Mouse (Mus musculus) hindbrain, embryonic 15.5 days (tissue): Measurements from ENCODE around the gene Sim2. TPM values are rescaled to one million over a fixed set of nuclear protein-coding genes. Genes with fewer than 3 reads are reported as not detected.

ENCODE experiments used
- ATAC-seq: fragments of 200-750 bp; cut with Nextera tagmentation; 2 replicates; pipeline ENCODE4 v1.8.0; 2017; ENCODE audit warnings: low read depth, moderate number of reproducible peaks, moderate TSS enrichment; ENCODE audit not compliant: low FRiP score
- H3K27ac ChIP-seq: fragments of 300-500 bp; sonication (generic); replicated peaks from 2 replicates; pipeline ENCODE4 v1.5.1; 2015; ENCODE audit warnings: mild to moderate bottlenecking, inconsistent platforms
- H3K27me3 ChIP-seq: fragments of 300-500 bp; sonication (generic); 2 replicates; pipeline ENCODE4 v1.6.1; 2015; ENCODE audit warnings: control low read depth, inconsistent platforms
- H3K36me3 ChIP-seq: fragments of 300-500 bp; sonication (generic); 2 replicates; pipeline ENCODE4 v1.6.1; 2015; ENCODE audit warnings: control low read depth, inconsistent platforms
- H3K4me1 ChIP-seq: fragments of 300-500 bp; sonication (generic); replicated peaks from 2 replicates; pipeline ENCODE4 v1.6.1; 2015; ENCODE audit warnings: control low read depth, inconsistent platforms
- H3K4me2 ChIP-seq: fragments of 300-500 bp; sonication (generic); 2 replicates; pipeline ENCODE4 v1.6.1; 2015; ENCODE audit warnings: moderate library complexity, mild to moderate bottlenecking, inconsistent platforms
- H3K4me3 ChIP-seq: fragments of 300-500 bp; sonication (generic); 2 replicates; pipeline ENCODE4 v1.5.1; 2015; ENCODE audit warnings: mild to moderate bottlenecking, inconsistent platforms
- H3K9ac ChIP-seq: fragments of 300-500 bp; sonication (generic); 2 replicates; pipeline ENCODE4 v1.6.1; 2015; ENCODE audit warnings: inconsistent platforms
- H3K9me3 ChIP-seq: fragments of 300-500 bp; sonication (generic); 2 replicates; pipeline ENCODE4 v1.6.1; 2016; ENCODE audit warnings: control low read depth, inconsistent platforms
- WGBS: fragments of 180-500 bp; shearing (Covaris S2); methylation state at CpG from one replicate; pipeline ENCODE4 v1.1.7; 2015; 5-methylcytosine and 5-hydroxymethylcytosine counted together
- polyA plus RNA-seq: library from polyadenylated mRNA; unstranded; fragments of >200 nt; fragmentation: Nextera tagmentation; extraction: Ambion mirVana; gene quantifications from 2 replicates; pipeline ENCODE4 v1.2.1, GENCODE M21; 2015

Sim2 gene
- polyA plus RNA-seq, 1 experiment from 2014 or later = 0.06 TPM

DNA sequence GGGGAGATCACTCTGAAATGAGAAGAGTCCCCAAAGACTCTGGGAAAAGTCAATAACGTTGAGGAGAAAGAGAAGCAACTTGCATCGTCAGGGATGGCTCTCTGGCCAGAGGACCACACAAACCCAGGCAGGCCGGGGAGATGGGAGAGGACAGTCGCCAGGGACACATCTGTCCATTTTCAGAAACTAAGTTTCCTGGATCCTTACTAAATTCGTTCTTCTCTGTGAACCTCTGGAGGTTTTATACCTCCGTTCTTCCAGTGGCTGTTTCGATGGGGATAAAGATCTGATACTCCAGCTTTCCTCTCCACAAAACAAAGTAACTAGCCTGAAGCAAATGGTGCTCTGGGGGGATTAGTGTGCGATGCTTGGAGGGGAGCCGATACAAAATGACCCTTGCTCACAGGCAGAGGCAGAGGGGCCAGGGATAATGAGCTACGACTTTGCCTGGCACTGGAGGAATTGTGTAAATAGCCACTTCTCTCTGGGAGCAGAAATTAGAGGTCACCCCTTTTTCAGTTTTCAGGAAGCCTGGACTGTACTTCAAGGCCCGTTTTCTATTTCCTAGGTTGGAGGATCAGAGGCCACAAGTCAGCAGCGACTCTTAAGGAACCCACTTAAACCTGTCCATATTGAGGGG lies 7.9 kb downstream of the Sim2 start:
- no peak overlapping the region for H3K9ac ChIP-seq
- no peak overlapping the region for H3K4me2 ChIP-seq
- no peaks in the 10 kb centered on the region for H3K36me3 ChIP-seq
- H3K4me3 ChIP-seq = no peak overlapping the region
- H3K9me3 ChIP-seq = no peaks in the 10 kb centered on the region
- ATAC-seq = no peak
- H3K27ac ChIP-seq = no peak overlapping the region
- H3K27me3 ChIP-seq = peaks cover 89% of the 10 kb centered on the region
- WGBS = 1% methylated on average over 12 of the region's 12 CpGs
- no peaks in the 10 kb centered on the region for H3K4me1 ChIP-seq

DNA sequence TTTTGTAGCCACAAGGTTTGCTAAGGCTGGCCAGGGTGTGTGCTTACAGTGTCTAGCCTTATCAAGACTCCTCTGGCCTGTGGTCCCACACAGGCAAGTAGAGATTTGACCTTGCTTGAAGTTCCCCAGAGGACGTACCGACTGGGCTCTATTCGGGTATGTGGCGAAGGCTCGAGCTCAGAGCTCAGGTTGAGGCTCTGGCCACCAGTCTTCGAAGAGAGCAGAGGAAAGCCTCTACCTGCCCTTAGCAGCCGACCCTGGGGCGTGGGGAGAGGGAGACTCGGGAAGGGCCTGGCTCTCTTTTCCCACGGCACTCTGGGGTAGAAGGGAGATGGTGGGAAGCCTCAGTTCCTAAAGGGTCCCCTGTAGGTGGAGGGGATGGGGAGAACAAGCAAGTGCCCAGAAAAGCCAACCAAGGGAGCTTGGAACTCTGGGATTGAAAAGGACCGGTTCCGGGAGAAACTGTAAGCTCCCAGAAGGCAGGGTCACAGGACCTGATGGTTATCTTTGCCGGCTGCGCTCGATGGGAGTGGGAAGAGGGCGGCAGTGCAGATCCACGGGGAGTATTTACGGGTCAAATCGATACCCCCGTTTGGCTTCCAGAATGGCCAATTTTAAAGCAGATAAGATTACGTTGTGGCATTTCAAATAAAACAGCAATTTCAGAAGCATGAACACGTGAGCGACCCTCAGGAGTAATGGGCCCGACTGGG lies 8.6 kb downstream of the Sim2 start:
- H3K27me3 ChIP-seq = peaks cover 89% of the 10 kb centered on the region
- 2% methylated on average over 24 of the region's 24 CpGs for WGBS
- H3K4me2 ChIP-seq = no peak overlapping the region
- no peak overlapping the region for H3K9ac ChIP-seq
- no peak overlapping the region for H3K4me3 ChIP-seq
- H3K27ac ChIP-seq = no peak overlapping the region
- no peaks in the 10 kb centered on the region for H3K9me3 ChIP-seq
- H3K4me1 ChIP-seq = no peaks in the 10 kb centered on the region
- H3K36me3 ChIP-seq = no peaks in the 10 kb centered on the region
- ATAC-seq = no peak

DNA sequence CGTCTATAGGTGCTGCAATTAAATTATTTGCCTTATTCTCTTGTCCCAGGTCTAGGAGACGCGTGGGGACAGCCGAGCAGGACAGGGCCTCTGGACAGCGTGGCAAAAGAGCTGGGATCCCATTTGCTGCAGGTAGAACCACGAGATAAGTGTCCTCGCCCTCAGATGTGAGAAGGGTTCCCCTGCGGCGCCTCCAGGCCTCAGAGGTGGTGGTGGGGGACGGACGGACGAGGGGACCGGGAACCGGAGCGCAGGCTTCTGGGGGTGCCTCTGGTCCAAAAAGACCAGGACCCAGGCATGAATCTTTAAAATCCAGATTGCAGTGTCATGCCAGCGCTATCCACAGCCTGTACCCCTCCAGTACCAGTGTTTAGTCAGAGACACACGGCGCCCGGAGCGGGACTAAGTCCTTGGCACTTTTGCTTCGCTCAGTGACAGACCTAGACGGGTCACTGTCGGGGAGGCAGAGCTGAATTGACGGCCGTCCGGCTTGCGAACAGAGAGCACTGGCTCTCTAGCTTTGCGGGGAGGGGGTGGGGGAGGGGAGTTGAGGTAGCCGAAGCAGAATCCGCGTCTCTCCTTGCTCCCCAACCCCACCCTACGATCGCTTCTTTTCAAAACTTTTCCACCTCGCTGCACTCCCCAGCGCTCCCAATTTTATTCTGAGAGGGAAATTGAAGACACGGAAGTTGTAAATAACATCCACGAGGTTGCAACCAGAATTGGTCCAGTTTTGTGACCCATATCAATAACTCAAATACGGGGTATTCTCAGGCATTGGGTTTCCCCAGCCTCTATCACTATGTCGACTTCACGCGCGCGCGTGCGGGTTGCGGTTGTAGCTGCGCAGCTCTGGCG lies 9.7 kb downstream of the Sim2 start:
- no peak overlapping the region for H3K4me3 ChIP-seq
- 2% methylated on average over 48 of the region's 48 CpGs for WGBS
- no peak overlapping the region for H3K4me2 ChIP-seq
- H3K9ac ChIP-seq = no peak overlapping the region
- H3K27ac ChIP-seq = no peak overlapping the region
- no peaks in the 10 kb centered on the region for H3K9me3 ChIP-seq
- peaks cover 88% of the 10 kb centered on the region for H3K27me3 ChIP-seq
- no peaks in the 10 kb centered on the region for H3K36me3 ChIP-seq
- H3K4me1 ChIP-seq = no peaks in the 10 kb centered on the region
- ATAC-seq = no peak

DNA sequence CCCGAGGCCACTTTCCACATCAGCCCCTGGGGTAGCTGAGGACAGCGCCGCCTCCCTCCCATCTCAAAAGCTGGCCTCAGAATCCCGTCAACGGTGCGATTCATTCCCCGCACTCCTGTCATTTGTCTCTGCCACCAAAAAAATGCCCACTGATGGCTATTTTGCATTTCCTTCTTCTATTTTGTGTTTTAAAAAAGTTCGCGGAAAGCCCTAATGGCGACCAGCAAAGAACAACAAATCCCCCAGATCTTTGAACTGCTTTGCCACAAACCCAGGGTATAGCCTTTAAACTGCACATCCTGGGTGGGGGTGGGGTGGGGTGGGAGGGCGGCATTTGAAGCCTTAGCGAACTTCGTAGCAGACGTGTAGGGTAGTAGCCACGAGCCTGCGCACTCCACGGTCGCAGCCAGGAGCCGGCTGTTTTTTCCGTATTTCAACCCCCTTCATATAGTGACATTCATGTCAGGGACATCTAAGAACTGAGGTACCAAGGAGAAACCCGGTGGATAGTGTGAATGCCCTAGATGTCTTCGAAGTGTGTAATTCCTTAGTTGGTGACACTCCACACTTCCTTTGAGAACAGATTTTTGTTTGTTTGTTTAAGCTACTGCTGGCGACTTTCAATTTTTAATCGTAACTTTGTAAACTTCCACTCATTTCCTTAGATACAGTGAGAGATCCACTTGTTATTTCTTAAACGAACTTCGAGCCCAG lies 10.5 kb downstream of the Sim2 start:
- no peak for ATAC-seq
- H3K27ac ChIP-seq = no peak overlapping the region
- H3K4me2 ChIP-seq = no peak overlapping the region
- H3K9ac ChIP-seq = no peak overlapping the region
- under 1% methylated on average over 26 of the region's 26 CpGs for WGBS
- H3K4me1 ChIP-seq = no peaks in the 10 kb centered on the region
- H3K9me3 ChIP-seq = no peaks in the 10 kb centered on the region
- no peaks in the 10 kb centered on the region for H3K36me3 ChIP-seq
- peaks cover 88% of the 10 kb centered on the region for H3K27me3 ChIP-seq
- no peak overlapping the region for H3K4me3 ChIP-seq

DNA sequence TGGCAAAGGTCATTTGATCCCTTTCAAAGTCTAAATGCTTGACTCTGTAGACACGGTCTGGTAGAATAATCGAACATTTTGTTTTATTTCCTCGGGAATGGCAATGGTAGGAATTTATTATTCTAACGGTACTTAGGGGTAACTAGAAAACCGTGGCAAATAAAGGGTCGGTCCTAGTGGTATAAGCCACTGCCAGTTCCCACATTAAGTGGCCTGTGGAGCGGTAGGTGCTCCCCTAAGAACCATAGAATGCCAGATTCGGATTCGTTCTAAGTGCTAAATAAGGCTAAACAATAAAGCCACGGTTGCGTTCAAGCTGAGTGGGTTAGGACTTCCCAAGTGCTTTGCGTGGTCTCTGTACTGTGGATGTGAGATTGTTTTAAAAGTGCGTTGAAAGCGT lies 11.7 kb downstream of the Sim2 start:
- Histone ChIP-seq H3K9ac (no peak overlapping the region), H3K4me2 (no peak overlapping the region), H3K4me3 (no peak overlapping the region), H3K36me3 (no peaks in the 10 kb centered on the region), H3K27ac (no peak overlapping the region), H3K27me3 (peaks cover 83% of the 10 kb centered on the region), H3K9me3 (no peaks in the 10 kb centered on the region), H3K4me1 (no peaks in the 10 kb centered on the region)
- 2% methylated on average over 14 of the region's 14 CpGs for WGBS
- ATAC-seq = no peak

DNA sequence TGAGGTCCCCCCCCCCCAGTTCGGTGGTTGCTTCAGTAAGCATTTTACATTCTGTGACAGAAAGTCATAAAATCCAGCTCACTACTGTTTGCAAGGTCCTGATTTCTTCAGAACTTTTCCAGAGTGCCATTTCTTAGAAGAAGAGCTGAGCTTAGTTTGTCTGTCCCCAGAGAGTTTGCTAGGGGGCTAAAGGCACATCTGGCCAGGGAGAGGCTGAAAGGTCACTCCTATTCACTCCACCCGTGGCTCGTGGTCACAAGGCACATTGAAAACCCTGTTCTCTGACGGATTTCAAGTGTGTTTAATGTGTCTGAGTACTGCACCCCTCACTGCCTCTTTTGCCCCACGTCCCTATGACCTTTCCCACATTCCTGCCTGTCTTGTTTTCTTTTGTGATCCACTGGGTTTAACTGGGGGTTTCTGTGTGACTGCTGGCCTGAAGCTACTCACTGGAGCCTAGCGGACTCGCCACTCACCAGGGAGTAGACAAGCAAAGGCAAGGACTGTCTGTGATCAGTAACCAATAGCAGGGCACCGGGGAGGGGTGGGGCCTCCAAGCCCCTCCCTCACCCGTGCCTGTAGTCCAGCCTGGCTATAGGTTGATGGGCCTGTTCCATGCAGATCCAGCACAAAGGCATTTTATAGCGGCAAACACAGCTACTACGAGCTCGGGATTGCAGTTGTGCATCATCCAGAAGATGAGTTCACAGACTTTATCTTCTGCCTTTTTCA lies 13.2 kb downstream of the Sim2 start:
- WGBS = 3% methylated on average over 12 of the region's 12 CpGs
- H3K4me2 ChIP-seq = no peak overlapping the region
- no peaks in the 10 kb centered on the region for H3K9me3 ChIP-seq
- peaks cover 75% of the 10 kb centered on the region for H3K27me3 ChIP-seq
- H3K27ac ChIP-seq = no peak overlapping the region
- no peak for ATAC-seq
- H3K4me1 ChIP-seq = no peaks in the 10 kb centered on the region
- no peaks in the 10 kb centered on the region for H3K36me3 ChIP-seq
- no peak overlapping the region for H3K9ac ChIP-seq
- no peak overlapping the region for H3K4me3 ChIP-seq

DNA sequence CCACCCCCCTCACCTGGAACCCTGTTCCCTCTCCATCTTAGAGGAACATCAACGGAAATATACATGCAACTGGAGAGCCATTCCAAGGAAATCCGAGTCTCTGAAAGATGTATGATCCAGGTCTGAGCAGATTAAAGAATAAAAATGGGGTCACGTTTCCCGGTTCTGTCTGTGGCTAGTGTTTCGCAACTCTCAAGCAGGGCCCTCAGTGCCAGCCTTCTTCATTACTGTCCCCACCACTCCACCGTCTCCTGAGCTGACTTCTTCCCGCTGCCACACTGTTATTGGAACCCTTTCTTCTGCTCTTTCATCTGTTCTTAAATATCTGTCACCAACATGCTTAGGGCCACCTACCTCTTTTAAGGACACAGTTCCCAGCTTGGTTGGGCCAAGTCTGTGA lies 28.4 kb downstream of the Sim2 start:
- Histone ChIP-seq H3K27ac (no peak overlapping the region), H3K4me1 (no peaks in the 10 kb centered on the region), H3K9ac (no peak overlapping the region), H3K9me3 (no peaks in the 10 kb centered on the region), H3K4me2 (no peak overlapping the region), H3K4me3 (no peak overlapping the region), H3K36me3 (no peaks in the 10 kb centered on the region), H3K27me3 (peaks cover 10% of the 10 kb centered on the region; the same call in 1 of the 2 replicates)
- 88% methylated on average over 7 of the region's 7 CpGs for WGBS
- ATAC-seq = no peak

DNA sequence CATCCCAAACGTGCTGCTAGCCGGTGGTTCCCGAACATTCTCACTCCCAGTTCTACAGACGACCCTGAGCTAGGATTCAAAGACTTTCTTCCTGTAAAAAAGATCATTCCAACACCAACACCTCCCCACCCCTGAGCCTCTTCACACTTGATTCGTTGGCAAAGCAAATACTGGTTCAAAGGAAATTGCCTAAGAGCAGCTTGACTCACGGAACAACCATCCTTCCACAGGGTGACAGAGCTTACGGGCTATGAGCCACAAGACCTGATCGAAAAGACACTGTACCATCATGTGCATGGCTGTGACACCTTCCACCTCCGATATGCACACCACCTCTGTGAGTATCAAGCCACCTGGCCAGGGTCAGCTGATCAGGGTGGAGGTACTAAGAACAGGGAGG lies 30.0 kb downstream of the Sim2 start:
- 82% methylated on average over 9 of the region's 9 CpGs for WGBS
- Histone ChIP-seq H3K4me2 (no peak overlapping the region), H3K4me1 (no peaks in the 10 kb centered on the region), H3K27me3 (peaks cover 10% of the 10 kb centered on the region; the same call in 1 of the 2 replicates), H3K9ac (no peak overlapping the region), H3K27ac (no peak overlapping the region), H3K36me3 (no peaks in the 10 kb centered on the region), H3K9me3 (no peaks in the 10 kb centered on the region), H3K4me3 (no peak overlapping the region)
- no peak for ATAC-seq

DNA sequence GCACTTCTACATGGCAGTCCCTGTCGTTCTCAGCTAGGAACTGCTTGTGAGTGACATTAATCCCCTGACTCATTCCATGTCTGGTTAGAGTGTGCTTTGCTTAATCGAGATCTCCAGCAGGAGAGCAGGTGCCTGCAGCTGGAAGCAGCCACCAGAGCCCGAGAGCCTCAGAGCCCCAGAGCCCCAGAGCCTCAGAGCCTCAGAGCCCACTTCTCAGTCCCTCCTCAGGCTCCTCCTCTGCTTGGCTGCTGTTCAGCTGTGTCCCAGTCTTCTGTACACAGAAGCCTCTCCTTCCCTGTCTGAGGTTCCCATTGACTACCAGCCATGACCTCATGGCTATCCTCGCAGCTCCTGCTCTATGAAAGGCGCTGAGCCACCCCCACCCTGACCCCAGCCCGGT lies 32.6 kb downstream of the Sim2 start:
- 0 out of 2 replicates have a peak, but pooled peaks have one; percentile 19 for ATAC-seq

DNA sequence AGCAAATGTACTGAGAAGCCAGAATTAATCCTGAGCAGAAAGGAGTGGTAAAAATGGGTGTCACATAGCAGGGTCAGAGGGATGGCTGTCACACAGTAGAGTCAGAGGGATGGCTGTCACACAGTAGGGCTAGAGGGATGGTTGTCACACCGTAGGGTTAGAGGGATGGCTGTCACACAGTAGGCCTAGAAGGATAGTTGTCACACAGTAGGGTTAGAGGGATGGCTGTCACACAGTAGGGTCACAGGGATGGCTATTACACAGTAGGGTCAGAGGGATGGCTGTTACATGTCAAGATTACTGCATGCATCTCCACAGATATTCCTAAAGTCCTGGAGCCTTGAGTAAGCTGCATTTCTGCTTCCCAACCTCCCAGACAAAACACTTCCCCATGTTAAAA lies 33.7 kb downstream of the Sim2 start:
- peaks cover 27% of the 10 kb centered on the region for H3K27me3 ChIP-seq
- H3K4me2 ChIP-seq = no peak overlapping the region
- no peak overlapping the region for H3K4me3 ChIP-seq
- no peaks in the 10 kb centered on the region for H3K9me3 ChIP-seq
- WGBS = 93% methylated on average over 1 of the region's 1 CpGs
- no peaks in the 10 kb centered on the region for H3K36me3 ChIP-seq
- no peak for ATAC-seq
- peaks cover 6% of the 10 kb centered on the region for H3K4me1 ChIP-seq
- no peak overlapping the region for H3K9ac ChIP-seq
- no peak overlapping the region for H3K27ac ChIP-seq

More for the DNA sequence above, 32.6 kb downstream of the Sim2 start:
- H3K27me3 ChIP-seq = peaks cover 23% of the 10 kb centered on the region
- H3K4me1 ChIP-seq = no peaks in the 10 kb centered on the region
- no peaks in the 10 kb centered on the region for H3K9me3 ChIP-seq
- no peaks in the 10 kb centered on the region for H3K36me3 ChIP-seq
- H3K27ac ChIP-seq = no peak overlapping the region
- H3K9ac ChIP-seq = no peak overlapping the region
- 52% methylated on average over 6 of the region's 6 CpGs for WGBS
- H3K4me3 ChIP-seq = no peak overlapping the region
- no peak overlapping the region for H3K4me2 ChIP-seq

DNA sequence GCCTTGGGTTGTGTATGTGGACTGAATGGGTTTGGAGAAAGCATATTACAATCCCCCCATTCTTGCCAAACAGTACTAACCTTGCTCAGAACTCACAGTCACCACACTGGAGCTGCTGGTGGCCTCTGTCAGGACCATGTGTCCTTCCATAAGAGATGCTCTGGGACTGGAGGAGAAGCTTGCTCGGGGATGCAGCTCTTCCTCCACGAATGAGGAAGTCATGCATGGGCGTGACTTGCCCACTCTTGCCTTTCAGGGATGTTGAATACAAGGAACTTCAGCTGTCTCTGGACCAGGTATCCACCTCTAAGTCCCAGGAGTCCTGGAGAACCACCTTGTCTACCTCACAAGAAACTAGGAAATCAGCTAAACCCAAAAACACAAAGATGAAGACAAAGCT lies 37.6 kb downstream of the Sim2 start:
- WGBS = 87% methylated on average over 3 of the region's 3 CpGs
- Histone ChIP-seq H3K27me3 (peaks cover 51% of the 10 kb centered on the region), H3K9ac (no peak overlapping the region), H3K36me3 (no peaks in the 10 kb centered on the region), H3K4me1 (peaks cover 26% of the 10 kb centered on the region), H3K4me3 (no peak overlapping the region), H3K9me3 (no peaks in the 10 kb centered on the region), H3K4me2 (no peak overlapping the region), H3K27ac (no peak overlapping the region)
- no peak for ATAC-seq
